Mouse (Mus musculus) brain, adult 2 months (tissue): ENCODE results near the gene Smad3.
A peak's percentile ranks its signal among the peaks of the same experiment; 100 is the strongest.

Source experiments
- DNase-seq: peaks from one replicate; pipeline ENCODE4 v3.0.0; 2011; ENCODE audit warnings: low read depth, low spot score

Smad3 gene

DNA sequence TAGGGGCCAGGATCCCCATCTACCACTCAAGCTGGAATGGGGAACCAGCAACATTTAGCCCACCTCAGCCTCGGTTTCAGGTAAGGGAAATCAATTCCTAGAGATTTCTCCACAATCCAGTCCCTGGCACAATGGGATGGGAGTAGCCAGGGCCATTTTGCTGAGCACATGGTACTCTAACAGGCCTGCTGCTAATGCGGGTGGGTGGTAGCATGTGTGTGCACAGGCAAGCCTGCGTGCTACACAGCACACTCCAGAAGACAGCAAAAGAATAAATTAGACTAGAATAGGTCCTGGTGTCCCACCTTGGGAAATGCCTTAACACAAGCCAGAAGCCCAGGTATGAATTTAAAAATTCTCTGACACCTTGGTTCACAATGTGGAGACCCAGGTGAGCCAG lies 10.8 kb downstream of the Smad3 start:
- DNase-seq, result no peak

GRCm38 (mm10) chr9:63745821-63746632 lies 11.8 kb downstream of the Smad3 start:
- DNase-seq, result peak; percentile 42

DNA sequence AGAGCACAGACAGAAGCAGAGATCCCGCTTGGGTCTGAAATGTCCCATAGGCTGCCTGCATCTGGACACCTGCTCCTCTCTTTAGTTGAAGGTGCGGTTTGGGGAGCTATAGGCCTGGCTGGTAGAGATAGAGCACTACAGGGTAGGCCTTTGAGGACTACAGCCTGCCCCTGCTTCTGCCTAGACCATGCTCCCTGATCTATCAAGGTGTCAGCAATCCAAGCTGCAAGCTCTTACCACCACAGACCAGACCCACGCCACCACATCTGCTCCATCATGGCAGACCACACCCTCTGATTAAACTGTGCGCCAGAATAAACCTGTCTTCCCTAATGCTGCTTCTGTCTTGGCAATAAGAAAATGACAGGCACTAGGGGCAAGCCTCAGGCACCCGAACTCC lies 13.2 kb downstream of the Smad3 start:
- no peak for DNase-seq

DNA sequence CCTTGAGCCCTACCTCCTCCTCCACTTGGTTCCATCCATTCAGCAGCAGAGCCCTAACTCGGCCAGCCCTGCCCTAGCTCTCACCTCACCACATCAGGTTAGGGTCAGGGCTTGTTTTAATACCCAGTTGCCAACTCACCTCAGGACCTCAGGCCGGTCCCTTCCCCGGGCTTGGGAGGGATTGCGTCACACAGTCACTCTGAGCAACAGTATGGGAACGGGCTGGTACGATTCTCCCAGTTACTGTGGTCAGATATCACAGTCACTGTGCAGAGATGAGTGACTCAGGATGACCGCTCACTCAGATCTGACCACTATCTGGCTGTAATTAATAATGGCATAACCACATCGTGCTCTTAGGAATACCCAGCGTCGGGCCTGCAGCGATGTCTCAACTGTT lies 14.0 kb downstream of the Smad3 start:
- no peak for DNase-seq

DNA sequence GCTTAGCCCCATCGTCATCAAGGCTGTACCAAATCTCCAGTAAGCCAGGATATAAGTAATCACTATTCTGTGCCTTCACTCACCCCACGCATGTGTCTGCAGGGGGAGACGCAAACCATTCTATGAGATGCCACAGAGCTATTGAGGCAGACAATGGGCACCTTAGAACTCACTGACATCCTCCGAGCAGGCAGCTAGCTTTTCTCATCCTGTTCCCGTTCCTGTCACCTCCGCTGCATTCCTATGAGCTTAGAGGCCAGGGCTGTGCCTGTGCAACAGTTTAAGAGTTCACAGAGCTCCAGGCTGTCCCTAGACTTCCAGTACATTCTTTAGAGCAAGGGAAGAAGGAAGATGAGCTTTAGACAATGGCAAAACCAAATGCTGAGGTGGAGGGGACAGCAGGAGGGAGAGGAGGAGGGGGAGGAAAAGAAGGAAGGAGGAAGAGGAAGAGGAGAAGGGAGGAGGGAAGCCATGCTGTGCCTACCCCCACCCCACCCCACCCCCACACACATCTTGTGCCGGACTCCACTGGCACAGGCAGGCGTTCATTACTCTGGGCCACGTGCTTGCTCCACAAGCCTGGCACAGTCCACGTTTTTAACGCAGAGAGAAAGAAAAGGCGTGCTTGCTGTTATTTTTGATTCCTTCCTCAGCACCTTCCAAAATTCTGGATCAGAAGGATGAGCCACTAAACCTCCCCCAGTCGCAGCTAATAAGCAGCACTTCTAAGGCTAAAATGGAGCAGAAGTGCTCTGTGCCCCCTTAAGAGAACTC lies 14.7 kb downstream of the Smad3 start:
- DNase-seq, result peak; percentile 76

DNA sequence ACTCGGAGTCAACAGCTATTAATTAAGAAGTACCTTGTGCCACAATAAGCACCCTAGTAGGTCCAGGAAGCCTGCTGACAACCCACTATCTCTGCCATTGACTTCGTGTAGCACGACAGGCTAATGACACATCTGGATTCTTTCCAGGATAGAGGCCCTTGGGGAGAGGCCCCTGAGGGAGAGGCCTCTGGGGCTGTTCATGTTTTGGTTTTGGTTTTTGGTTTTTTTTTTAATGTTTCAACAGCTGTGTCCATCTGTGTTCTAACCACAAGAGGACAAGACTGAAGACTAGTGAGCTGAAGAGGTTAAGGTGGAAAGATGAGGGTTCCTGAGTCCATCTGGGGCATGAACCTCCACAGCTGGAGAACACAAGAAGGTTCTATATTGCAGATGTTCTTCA lies 15.5 kb downstream of the Smad3 start:
- DNase-seq, result no peak

- DNase-seq, result no peak
Measured at GRCm38 (mm10) chr9:63741792-63742191, 16.0 kb downstream of the Smad3 start.

- DNase-seq, result peak; percentile 73
Measured at GRCm38 (mm10) chr9:63740320-63740841, 17.4 kb downstream of the Smad3 start.

- no peak for DNase-seq
Measured at GRCm38 (mm10) chr9:63738830-63739229, 19.0 kb downstream of the Smad3 start.

GRCm38 (mm10) chr9:63738086-63738701 lies 19.6 kb downstream of the Smad3 start:
- peak; percentile 60 for DNase-seq

- DNase-seq, result peak; percentile 67
Measured at GRCm38 (mm10) chr9:63737426-63737931, 20.3 kb downstream of the Smad3 start.

DNA sequence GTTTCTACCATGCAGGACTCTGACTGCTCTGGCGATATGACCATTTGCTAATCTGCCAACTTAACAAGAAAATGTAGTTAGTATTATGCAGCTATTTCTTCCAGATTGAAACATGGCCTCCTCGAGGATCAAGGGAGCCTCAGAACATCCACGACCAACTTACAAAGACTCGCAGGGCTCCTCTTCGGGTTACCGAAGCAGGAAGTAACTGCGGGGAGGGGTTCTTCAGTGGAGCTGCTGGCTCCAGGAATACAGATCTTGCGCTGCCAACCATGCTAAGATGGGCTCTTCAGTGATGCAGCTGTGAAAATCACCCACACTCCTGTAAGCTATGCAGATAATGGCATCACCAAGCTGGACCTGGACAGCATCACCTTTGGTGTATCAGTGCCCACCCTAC lies 23.5 kb downstream of the Smad3 start:
- no peak for DNase-seq

GRCm38 (mm10) chr9:63732700-63733099 lies 25.1 kb downstream of the Smad3 start:
- no peak for DNase-seq

- peak; percentile 63 for DNase-seq
Measured at GRCm38 (mm10) chr9:63731114-63731828, 26.5 kb downstream of the Smad3 start.

DNA sequence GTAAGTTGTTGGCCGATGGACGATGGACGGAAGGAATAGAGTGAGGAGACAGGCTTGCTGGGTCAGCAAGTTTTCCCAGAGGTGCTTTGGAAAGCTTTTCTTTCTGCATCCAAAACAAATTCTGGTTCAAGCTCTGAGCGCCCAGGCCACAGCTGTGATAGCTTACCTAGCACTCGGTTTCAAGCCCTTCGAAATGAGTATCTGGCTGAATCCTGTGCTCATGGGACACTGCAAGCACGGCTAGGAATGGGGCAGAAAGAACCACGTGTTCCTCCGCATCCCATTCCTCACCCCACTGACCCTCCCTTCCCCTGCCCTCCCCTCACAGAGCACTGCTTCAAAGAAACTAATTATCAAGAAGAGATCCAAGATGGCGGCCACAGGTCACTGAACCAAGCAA lies 28.8 kb downstream of the Smad3 start:
- no peak for DNase-seq

GRCm38 (mm10) chr9:63727070-63727469 lies 30.7 kb downstream of the Smad3 start:
- no peak for DNase-seq

- DNase-seq, result no peak
Measured at GRCm38 (mm10) chr9:63726088-63727010, 31.4 kb downstream of the Smad3 start.

- DNase-seq, result no peak
Measured at GRCm38 (mm10) chr9:63724750-63725149, 33.0 kb downstream of the Smad3 start.

GRCm38 (mm10) chr9:63722918-63723317 lies 34.9 kb downstream of the Smad3 start:
- no peak for DNase-seq

- no peak for DNase-seq
Measured at GRCm38 (mm10) chr9:63722350-63722749, 35.4 kb downstream of the Smad3 start.
